Mouse (Mus musculus) liver, embryonic 16.5 days (tissue): ENCODE measurements around the gene Myoz2. TPM values are rescaled to one million over a fixed set of nuclear protein-coding genes. Genes with fewer than 3 reads are reported as not detected.

Source experiments
- ATAC-seq: fragments of 200-750 bp; cut with Nextera tagmentation; 2 replicates; pipeline ENCODE4 v1.8.0; 2017; ENCODE audit warnings: low read depth, mild to moderate bottlenecking, moderate number of reproducible peaks, moderate library complexity
- H3K27ac ChIP-seq: fragments of 300-500 bp; sonication (generic); 2 replicates; pipeline ENCODE4 v1.5.1; 2014; ENCODE audit warnings: mild to moderate bottlenecking, low read length
- H3K27me3 ChIP-seq: fragments of 300-500 bp; sonication (generic); 2 replicates; pipeline ENCODE4 v1.6.1; 2014; ENCODE audit warnings: low read depth, low read length, mixed read lengths; ENCODE audit not compliant: control insufficient read depth, insufficient read depth
- H3K36me3 ChIP-seq: fragments of 300-500 bp; sonication (generic); 2 replicates; pipeline ENCODE4 v1.6.1; 2014; ENCODE audit warnings: mild to moderate bottlenecking; ENCODE audit not compliant: control insufficient read depth, insufficient read depth
- H3K4me1 ChIP-seq: fragments of 300-500 bp; sonication (generic); 2 replicates; pipeline ENCODE4 v1.6.1; 2014; ENCODE audit warnings: low read depth, low read length, mixed read lengths; ENCODE audit not compliant: control insufficient read depth
- H3K4me2 ChIP-seq: fragments of 300-500 bp; sonication (generic); 2 replicates; pipeline ENCODE4 v1.6.1; 2014; ENCODE audit warnings: low read depth, low read length, mixed read lengths
- H3K4me3 ChIP-seq: fragments of 300-500 bp; sonication (generic); 2 replicates; pipeline ENCODE4 v1.5.1; 2014; ENCODE audit warnings: low read depth, mild to moderate bottlenecking, low read length
- H3K9ac ChIP-seq: fragments of 300-500 bp; sonication (generic); 2 replicates; pipeline ENCODE4 v1.6.1; 2014; ENCODE audit warnings: low read depth, low read length
- H3K9me3 ChIP-seq: fragments of 300-500 bp; sonication (generic); replicated peaks from 2 replicates; pipeline ENCODE4 v1.6.1; 2016; ENCODE audit warnings: low read length; ENCODE audit not compliant: control insufficient read depth
- WGBS: fragments of 180-500 bp; shearing (Covaris S2); extraction: QIAGEN DNeasy Blood & Tissue Kit; methylation state at CpG from one replicate; pipeline ENCODE4 v1.1.7; 2014; ENCODE audit not compliant: insufficient replicate concordance; 5-methylcytosine and 5-hydroxymethylcytosine counted together
- polyA plus RNA-seq: library from polyadenylated mRNA; unstranded; fragments of >200 nt; fragmentation: Nextera tagmentation; extraction: Ambion mirVana; gene quantifications from 2 replicates; pipeline ENCODE4 v1.2.1, GENCODE M21; 2015

Gene Myoz2
- polyA plus RNA-seq, 1 experiment from 2014 or later: 2.5 TPM

GRCm38 (mm10) chr3:122986906-122987305 lies 47.9 kb downstream of the Myoz2 start:
- no peaks in the 10 kb centered on the region for H3K27me3 ChIP-seq
- WGBS: 71% methylated on average over 11 of the region's 11 CpGs
- H3K27ac ChIP-seq: no peak overlapping the region
- H3K4me1 ChIP-seq: peaks cover 14% of the 10 kb centered on the region; the same call in 1 of the 2 replicates
- no peaks in the 10 kb centered on the region for H3K9me3 ChIP-seq
- H3K4me3 ChIP-seq: no peak overlapping the region
- H3K36me3 ChIP-seq: no peaks in the 10 kb centered on the region
- no peak for ATAC-seq
- no peak overlapping the region for H3K9ac ChIP-seq
- no peak overlapping the region for H3K4me2 ChIP-seq

- Histone ChIP-seq H3K27ac (no peak overlapping the region), H3K27me3 (no peaks in the 10 kb centered on the region), H3K9ac (no peak overlapping the region), H3K4me3 (no peak overlapping the region), H3K4me2 (no peak overlapping the region), H3K9me3 (no peaks in the 10 kb centered on the region), H3K36me3 (no peaks in the 10 kb centered on the region), H3K4me1 (peaks cover 14% of the 10 kb centered on the region; the same call in 1 of the 2 replicates)
- 14% methylated on average over 1 of the region's 1 CpGs for whole genome bisulfite sequencing
- no peak for ATAC-seq
Measured at GRCm38 (mm10) chr3:122986386-122986785, 48.4 kb downstream of the Myoz2 start.

- peak overlapping the region; percentile 83 for H3K4me3 ChIP-seq
- WGBS: 27% methylated on average over 13 of the region's 13 CpGs
- no peak overlapping the region for H3K27ac ChIP-seq
Measured at GRCm38 (mm10) chr3:122985183-122985944, 49.5 kb downstream of the Myoz2 start.

GRCm38 (mm10) chr3:122984249-122985182 lies 50.3 kb downstream of the Myoz2 start, which contains the start of gene Usp53:
TSS of gene Usp53 (minus strand) at chr3:122984510.
- Histone ChIP-seq H3K4me2 (peak within 1 kb of the TSS; percentile 96), H3K27ac (peak within 1 kb of the TSS; percentile 93), H3K4me3 (peak within 1 kb of the TSS; percentile 83), H3K9me3 (no peaks in the 10 kb centered on the region), H3K9ac (peak within 1 kb of the TSS; percentile 82), H3K36me3 (no peaks in the 10 kb centered on the region), H3K27me3 (no peaks in the 10 kb centered on the region), H3K4me1 (peaks cover 14% of the 10 kb centered on the region; the same call in 1 of the 2 replicates)
- peak; percentile 97 for ATAC-seq
- WGBS: under 1% methylated on average over 81 of the region's 94 CpGs

More at GRCm38 (mm10) chr3:122985183-122985944, 49.5 kb downstream of the Myoz2 start:
- ATAC-seq: no peak
- Histone ChIP-seq H3K27me3 (no peaks in the 10 kb centered on the region), H3K4me2 (peak overlapping the region; percentile 96), H3K9me3 (no peaks in the 10 kb centered on the region), H3K4me1 (peaks cover 14% of the 10 kb centered on the region; the same call in 1 of the 2 replicates), H3K36me3 (no peaks in the 10 kb centered on the region), H3K9ac (peak overlapping the region; percentile 76)

GRCm38 (mm10) chr3:122983849-122984248 lies 51.0 kb downstream of the Myoz2 start:
- Histone ChIP-seq H3K9ac (peak overlapping the region; percentile 82), H3K4me1 (peaks cover 14% of the 10 kb centered on the region; the same call in 1 of the 2 replicates), H3K4me2 (peak overlapping the region; percentile 96), H3K27ac (peak overlapping the region; percentile 93), H3K4me3 (peak overlapping the region; percentile 83), H3K27me3 (no peaks in the 10 kb centered on the region), H3K9me3 (no peaks in the 10 kb centered on the region), H3K36me3 (no peaks in the 10 kb centered on the region)
- peak; percentile 58 for ATAC-seq
- WGBS: under 1% methylated on average over 30 of the region's 30 CpGs

- H3K4me1 ChIP-seq: no peaks in the 10 kb centered on the region; the same call in 1 of the 2 replicates
- no peak overlapping the region for H3K4me3 ChIP-seq
- H3K9me3 ChIP-seq: no peaks in the 10 kb centered on the region
- no peak overlapping the region for H3K9ac ChIP-seq
- 26% methylated on average over 1 of the region's 1 CpGs for WGBS
- no peak overlapping the region for H3K27ac ChIP-seq
- no peaks in the 10 kb centered on the region for H3K36me3 ChIP-seq
- no peaks in the 10 kb centered on the region for H3K27me3 ChIP-seq
- H3K4me2 ChIP-seq: no peak overlapping the region
- peak; percentile 48 for ATAC-seq
Measured at GRCm38 (mm10) chr3:122975964-122976363, 58.9 kb downstream of the Myoz2 start.

GRCm38 (mm10) chr3:122975363-122975762 lies 59.5 kb downstream of the Myoz2 start:
- Histone ChIP-seq H3K4me2 (no peak overlapping the region), H3K4me3 (no peak overlapping the region), H3K27me3 (no peaks in the 10 kb centered on the region), H3K27ac (no peak overlapping the region), H3K9me3 (no peaks in the 10 kb centered on the region), H3K36me3 (no peaks in the 10 kb centered on the region), H3K4me1 (no peaks in the 10 kb centered on the region; the same call in 1 of the 2 replicates), H3K9ac (no peak overlapping the region)
- 57% methylated on average over 4 of the region's 4 CpGs for WGBS
- no peak for ATAC-seq

- ATAC-seq: no peak
- Histone ChIP-seq H3K27me3 (no peaks in the 10 kb centered on the region), H3K9ac (no peak overlapping the region), H3K27ac (no peak overlapping the region), H3K9me3 (no peaks in the 10 kb centered on the region), H3K4me3 (no peak overlapping the region), H3K36me3 (no peaks in the 10 kb centered on the region), H3K4me2 (no peak overlapping the region), H3K4me1 (no peaks in the 10 kb centered on the region; the same call in 1 of the 2 replicates)
- WGBS: 65% methylated on average over 3 of the region's 3 CpGs
Measured at GRCm38 (mm10) chr3:122974833-122975232, 60.0 kb downstream of the Myoz2 start.
